Mouse (Mus musculus): ENCODE data around the gene Sfxn2.

The Sfxn2 gene

DNA sequence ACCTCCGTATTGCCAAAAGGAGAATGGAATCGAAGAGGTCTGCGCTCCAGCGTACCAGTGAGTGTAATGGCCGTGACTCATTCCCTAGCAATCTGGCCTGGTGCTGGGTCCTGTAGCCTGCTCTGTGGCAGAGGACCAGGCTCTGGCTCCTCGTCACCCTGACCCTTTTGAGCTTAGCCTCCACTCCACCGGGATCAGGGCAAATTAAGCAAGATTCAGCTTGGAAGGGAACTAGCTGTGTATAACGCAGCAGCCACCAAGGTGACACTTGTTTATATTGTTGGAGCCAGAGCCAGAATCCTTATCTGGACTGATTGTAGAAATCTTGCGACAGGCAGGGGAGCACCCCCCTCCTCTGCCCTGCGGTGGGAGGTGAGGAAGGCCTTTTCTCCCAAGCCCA lies 55.2 kb downstream of the Sfxn2 start:
- in situ Hi-C loops (cut with MboI) = no loop called here

DNA sequence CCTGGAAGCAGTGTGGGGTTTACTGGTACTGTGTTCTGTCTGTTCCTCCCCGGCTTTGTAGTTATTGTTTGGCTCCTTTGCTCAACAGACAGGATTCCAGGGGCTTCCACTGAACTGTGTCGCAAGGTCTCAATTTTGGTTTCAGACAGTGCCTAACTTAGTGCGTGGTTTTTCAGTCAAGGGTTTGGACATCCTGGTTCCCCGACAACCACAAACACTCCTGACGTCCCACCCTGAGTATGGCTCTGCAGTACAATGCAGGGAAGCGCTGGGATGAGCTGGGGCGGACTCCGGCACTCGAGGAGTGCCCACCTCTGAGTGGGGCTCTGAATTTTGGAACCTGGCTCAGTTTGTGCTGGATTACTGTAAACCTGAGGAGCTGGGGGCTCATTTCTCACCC lies 56.6 kb downstream of the Sfxn2 start:
- in situ Hi-C loops (cut with MboI) = no loop called here

GRCm38 (mm10) chr19:46631637-46632036 lies 58.5 kb downstream of the Sfxn2 start:
- in situ Hi-C loops (cut with MboI) = no loop called here

DNA sequence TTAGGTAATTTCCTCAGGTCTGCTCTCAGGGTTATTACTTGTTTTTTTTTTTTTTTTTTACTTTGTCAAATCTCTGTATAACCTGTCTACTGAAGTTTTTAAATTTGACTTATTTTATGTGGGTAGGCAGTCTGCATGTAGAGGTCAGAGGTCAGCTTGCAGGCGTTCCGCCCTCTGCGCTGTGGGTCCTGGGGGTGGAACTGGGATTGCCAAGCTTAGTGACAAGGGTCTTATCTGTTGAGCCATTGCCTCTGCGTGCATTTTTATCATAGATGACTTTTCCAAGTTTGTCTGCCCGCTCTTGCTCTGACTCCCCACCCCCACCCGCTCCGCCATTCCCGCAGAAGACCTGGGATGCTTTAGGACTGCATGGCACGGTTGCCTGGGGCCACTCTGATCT lies 62.6 kb downstream of the Sfxn2 start:
- in situ Hi-C loops (cut with MboI) = no loop called here

GRCm38 (mm10) chr19:46637598-46637997 lies 64.4 kb downstream of the Sfxn2 start:
- in situ Hi-C loops (cut with MboI) = no loop called here

DNA sequence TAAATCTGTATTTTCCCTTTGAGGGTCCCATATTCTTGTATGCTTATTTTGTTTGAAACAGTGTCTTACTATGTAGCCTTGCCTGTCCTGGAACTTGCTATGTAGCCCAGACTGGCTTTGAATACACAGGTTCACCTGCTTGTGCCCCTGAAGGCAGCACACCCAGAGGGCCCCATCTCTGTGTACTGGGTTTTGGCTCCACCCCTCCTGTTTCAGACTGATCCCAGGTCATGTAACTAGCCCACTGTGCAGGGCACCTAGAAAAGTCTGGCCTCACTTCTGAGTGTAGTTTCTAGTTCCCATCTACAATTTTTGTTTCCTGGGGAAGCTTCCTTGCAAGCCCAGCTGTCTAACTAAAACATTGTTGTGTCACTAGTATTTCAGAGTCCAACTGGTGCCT lies 65.9 kb downstream of the Sfxn2 start:
- in situ Hi-C loops (cut with MboI) = no loop called here

DNA sequence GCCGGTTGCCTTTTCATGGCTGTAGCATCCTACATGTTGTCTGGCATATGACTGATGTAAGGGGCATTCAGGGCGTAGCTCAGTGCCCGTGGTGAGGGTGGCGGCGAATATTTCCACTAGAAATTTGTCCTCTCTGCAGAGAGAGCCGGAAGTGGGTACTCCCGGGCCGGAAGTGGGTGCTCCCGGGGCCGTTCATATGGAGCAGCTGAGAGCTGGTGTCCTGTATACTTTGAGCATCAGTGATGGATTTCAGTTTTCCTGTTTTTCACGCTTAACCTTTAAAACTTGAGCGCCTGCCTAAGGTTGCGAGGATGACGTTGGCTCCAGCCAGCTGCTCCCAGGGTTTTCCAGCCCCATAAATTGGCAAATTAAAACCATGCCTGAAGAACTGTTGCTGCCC lies 66.3 kb downstream of the Sfxn2 start:
- in situ Hi-C loops (cut with MboI) = no loop called here

GRCm38 (mm10) chr19:46640780-46641179 lies 67.6 kb downstream of the Sfxn2 start:
- in situ Hi-C loops (cut with MboI) = no loop called here

DNA sequence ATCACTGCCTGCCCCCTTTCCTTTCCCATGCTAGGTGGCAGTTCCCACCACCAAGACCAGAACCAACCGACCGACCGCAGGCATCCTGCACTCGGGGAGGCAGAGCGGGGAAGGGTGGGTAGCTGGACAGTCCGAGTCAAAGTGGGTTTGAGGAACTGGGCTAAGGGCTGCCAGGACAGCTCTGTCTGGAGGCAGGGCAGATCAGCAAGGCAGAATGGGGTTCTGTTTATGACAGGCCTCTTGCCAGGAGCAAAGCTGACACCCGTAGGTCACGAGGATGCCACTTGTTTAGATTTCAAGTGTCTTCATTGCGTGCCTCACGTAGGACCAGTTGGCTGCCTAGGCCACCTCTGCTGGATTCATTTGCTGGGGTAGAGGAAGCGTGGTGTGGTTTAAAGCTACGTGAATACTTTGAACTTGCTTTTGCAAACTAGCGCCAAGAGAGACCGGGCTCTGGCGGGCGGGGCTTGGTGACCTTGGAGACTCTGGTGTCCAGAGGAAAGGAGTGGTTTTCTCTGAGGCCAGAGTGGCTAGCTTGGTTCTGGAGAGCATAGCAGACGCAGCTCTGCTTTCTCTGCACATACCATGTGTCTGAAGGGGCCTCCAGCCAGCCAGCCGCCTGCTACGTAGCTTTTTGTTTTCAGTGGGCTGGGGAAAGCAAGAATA lies 68.4 kb downstream of the Sfxn2 start:
- in situ Hi-C loops (cut with MboI) = no loop called here

- in situ Hi-C loops (cut with MboI) = no loop called here
Observed at GRCm38 (mm10) chr19:46642136-46642753, 69.1 kb downstream of the Sfxn2 start.

- in situ Hi-C loops (cut with MboI) = no loop called here
Observed at GRCm38 (mm10) chr19:46643236-46643635, 70.1 kb downstream of the Sfxn2 start.

DNA sequence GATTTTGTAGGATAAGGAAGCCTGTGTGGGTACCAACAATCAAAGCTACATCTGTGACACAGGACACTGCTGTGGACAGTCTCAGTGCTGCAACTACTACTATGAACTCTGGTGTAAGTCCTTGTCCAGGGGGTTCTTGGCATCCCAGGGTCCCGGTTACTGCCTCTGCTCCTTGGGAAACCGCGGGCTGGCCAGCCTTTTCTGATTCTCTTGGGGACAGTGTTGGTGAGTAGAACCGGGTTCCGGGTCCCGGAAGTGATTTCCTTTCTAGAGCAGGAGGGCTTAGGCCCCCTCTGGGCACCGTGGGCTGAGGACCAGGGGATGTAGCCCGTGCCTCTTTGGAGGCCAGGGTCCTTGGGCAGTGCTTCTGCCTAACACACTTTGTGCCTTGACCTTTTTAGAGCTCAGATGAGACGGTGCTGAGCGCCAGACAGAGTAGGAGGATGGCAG lies 71.2 kb downstream of the Sfxn2 start:
- in situ Hi-C loops (cut with MboI) = no loop called here

DNA sequence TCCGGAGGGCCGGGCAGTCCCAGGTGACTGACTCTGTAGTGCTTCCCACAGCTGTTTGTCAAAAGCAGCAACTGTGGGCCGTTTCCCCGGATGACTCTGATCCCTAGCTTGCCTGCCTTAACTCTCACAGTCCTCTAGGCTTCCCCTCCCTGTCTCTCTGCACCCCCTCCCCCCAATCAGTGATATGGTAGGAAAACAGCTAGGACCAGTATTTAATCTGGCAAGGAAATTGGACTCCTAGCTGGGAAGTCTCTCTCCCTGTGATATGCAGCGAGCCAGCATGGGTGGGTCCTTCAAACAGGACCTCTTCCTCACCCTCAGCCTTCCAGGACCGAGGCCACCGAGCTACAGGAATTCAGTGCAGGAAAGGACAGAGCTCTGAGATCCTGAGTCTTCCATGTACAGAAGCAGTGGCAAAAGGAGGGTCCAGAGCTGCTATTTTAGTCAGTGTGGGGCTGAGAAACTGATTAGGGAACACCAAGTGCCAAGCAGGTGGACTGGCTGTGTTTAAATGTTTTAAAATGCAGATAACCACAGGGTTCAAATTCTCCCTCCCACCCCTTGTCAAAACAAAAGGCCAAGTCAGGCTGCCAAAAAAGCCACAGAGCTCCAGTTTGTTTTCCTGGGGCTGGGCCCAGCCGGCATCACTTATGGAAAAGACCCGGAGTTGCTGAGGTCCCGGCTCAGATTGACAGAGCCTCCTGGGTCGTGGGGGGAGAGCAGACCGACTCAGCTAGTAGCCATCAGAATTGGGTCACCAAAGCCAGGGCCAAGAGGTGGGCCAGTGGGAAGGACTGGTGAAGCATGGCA lies 71.8 kb downstream of the Sfxn2 start:
- in situ Hi-C loops (cut with MboI) = no loop called here

DNA sequence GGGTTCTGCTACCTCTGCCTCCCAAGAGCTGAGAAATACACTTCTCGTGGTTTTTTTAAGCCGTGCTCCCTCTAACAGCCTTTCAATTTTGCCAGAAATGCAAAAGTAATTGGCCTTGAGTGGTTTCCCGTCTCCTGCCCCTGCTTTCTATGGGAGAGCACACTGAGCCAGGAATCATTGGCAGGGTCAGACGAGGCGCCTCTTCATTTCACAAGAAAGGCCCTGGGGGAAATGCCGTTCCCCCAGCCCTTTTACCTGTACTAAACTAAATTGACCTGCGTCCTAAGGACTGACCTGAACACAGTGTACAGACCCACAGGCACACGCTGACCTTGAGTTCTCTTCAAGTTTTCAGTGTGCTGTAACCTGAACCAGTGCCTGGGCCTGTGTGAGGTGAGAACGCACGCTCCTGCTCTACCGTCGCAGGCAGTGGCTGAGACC lies 72.9 kb downstream of the Sfxn2 start:
- in situ Hi-C loops (cut with MboI) = no loop called here

GRCm38 (mm10) chr19:46647254-46647653 lies 74.1 kb downstream of the Sfxn2 start:
- in situ Hi-C loops (cut with MboI) = no loop called here
